Mouse (Mus musculus) brown adipose tissue, adult 24 weeks (tissue): ENCODE results near the gene 1110032A03Rik. TPM values are rescaled to one million over a fixed set of nuclear protein-coding genes. Genes with fewer than 3 reads are reported as not detected.

ENCODE experiments used
- H3K27ac ChIP-seq: fragments of 200-500 bp; replicated peaks from 2 replicates; pipeline ENCODE4 v1.5.1; 2012; ENCODE audit warnings: low read depth, mild to moderate bottlenecking, low read length
- H3K4me1 ChIP-seq: fragments of 200-500 bp; 2 replicates; pipeline ENCODE4 v1.6.1; 2012; ENCODE audit warnings: low read length, mixed read lengths; ENCODE audit not compliant: control insufficient read depth, insufficient read depth, insufficient read length
- H3K4me3 ChIP-seq: fragments of 200-500 bp; 2 replicates; pipeline ENCODE4 v1.5.1; 2012; ENCODE audit warnings: low read depth, mild to moderate bottlenecking, low read length, moderate library complexity; ENCODE audit not compliant: insufficient read depth
- polyA plus RNA-seq: library from polyadenylated mRNA; stranded (reverse); fragments of >200 nt; gene quantifications from 2 replicates; pipeline ENCODE4 v1.2.4, GENCODE M21; 2012; ENCODE audit not compliant: missing spikeins, insufficient read depth, insufficient read length

1110032A03Rik gene
- polyA plus RNA-seq, 1 experiment: 331 TPM

DNA sequence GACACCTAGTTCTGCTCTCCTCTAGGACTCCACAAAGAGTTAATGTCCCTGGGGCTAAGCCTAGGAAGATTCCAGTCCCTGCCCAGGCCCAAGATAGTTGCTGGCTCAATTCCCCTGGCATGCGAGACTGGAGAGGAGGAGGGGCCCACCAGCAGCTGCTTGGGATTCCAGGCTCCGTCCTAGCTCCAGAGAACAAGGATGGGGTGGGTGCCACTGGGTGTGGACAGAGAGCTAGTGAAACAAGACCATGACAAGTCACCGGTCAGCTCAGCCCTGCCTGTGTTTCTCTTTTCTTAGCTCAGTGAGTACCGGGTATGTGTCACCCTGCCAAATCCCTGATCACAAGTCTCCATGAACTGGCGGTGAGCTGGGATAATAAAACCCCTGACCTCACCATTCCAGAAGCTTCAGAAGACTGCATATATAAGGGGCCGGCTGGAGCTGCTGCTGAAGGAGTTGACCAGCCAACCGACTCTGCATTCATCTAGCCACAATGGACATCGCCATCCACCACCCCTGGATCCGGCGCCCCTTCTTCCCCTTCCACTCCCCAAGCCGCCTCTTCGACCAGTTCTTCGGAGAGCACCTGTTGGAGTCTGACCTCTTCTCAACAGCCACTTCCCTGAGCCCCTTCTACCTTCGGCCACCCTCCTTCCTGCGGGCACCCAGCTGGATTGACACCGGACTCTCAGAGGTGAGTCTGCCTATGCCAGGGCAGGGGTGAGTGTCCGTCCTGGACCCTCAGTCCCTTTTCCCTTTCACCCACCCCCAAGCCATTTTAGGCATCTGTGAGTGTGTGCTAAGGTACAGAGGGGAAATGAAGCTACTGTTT lies 22.3 kb downstream of the 1110032A03Rik start:
- no peaks in the 10 kb centered on the region for H3K4me1 ChIP-seq
- peak overlapping the region; percentile 45 for H3K27ac ChIP-seq
- H3K4me3 ChIP-seq: peak overlapping the region; percentile 53

DNA sequence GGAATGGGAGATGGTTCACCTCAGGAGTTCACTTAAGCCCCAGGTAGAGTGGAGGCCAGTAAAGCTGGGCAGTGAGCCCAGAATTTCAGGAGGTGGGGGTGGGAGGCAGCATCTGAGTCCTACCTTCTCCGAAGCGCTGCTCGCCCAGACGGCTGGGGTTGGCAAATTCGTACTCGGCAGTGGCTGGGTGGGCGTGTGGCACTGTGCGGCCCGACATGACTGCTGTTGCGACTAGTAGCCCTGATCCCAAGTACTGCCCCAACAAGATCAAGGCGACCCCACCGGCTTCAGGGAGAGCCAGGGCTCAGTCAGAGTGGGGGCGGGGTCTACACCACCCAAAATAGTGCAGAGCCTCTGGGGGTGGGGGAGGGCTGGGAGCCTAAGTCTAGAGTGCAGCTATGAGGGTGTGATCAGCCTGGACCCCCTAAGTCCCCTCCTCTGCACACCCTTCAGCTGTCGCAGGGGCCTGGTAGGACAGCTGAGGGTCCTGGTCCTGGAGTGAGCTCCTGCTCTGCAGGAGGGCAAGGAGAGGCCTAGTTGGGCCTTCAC lies 23.2 kb downstream of the 1110032A03Rik start, which contains the start of gene Hspb2:
TSS of gene Hspb2 (minus strand) at position 301 of the 549 bp plus-strand sequence.
- Histone ChIP-seq H3K27ac (peak within 1 kb of the TSS; percentile 45), H3K4me1 (no peaks in the 10 kb centered on the region), H3K4me3 (peak within 1 kb of the TSS; percentile 53)

GRCm38 (mm10) chr9:50751323-50751722 lies 24.0 kb downstream of the 1110032A03Rik start, which contains the start of gene Cryab:
Gene Cryab, plus strand, starts transcription at chr9:50751325.
- 0 out of 2 replicates have a peak within 1 kb of the TSS, but pooled peaks have one; percentile 26 for H3K27ac ChIP-seq
- peak within 1 kb of the TSS; percentile 27; the same call in 1 of the 2 replicates for H3K4me3 ChIP-seq

DNA sequence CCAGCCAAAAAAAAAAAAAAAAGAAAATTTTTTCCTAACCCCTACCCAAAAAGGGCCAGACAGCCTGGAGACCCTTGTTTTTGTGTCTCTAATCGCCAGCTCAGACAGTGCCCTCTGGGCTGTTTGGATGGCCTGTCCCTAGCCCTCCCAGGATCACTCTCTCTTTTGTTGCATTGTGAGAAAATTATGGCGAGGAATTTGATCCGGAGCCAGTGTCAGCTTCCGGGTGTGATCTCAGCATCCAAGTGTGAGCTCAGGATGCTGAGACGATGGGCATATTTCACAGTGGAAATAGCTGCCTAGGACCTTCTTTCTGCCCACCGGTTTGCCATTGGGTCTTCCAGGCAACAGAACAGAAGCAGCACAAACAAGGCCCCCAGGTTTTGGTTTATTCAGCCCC lies 24.6 kb downstream of the 1110032A03Rik start:
- no peak overlapping the region for H3K27ac ChIP-seq
- H3K4me3 ChIP-seq: no peak overlapping the region
- no peaks in the 10 kb centered on the region for H3K4me1 ChIP-seq

More at GRCm38 (mm10) chr9:50751323-50751722, 24.0 kb downstream of the 1110032A03Rik start, which contains the start of gene Cryab:
- no peaks in the 10 kb centered on the region for H3K4me1 ChIP-seq

- no peaks in the 10 kb centered on the region for H3K4me1 ChIP-seq
- peak within 1 kb of the TSS; percentile 52 for H3K4me3 ChIP-seq
- no peak within 1 kb of the TSS for H3K27ac ChIP-seq
Observed at GRCm38 (mm10) chr9:50746214-50746677, 29.1 kb downstream of the 1110032A03Rik start, which contains the start of gene 2310030G06Rik. Gene 2310030G06Rik, minus strand, starts transcription at chr9:50746536.

DNA sequence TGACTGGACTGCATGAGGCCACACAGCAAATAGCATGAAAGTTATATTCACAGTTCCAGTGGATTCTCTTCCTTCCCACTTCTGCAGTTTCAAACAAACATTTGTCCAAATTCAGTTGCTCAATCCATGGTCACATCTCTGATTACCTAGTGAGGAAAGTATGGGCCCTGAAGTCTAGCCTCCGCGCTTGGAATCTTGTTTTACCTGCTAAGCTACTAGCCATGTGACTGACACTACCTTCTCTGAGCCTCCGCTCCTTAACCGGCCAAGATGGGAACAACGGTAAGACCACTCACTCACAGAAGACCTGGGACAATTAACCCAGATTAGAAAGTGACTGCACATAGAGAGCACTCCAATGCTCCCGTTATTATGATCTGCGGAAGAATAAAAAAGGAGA lies 29.5 kb downstream of the 1110032A03Rik start:
- Histone ChIP-seq H3K4me1 (no peaks in the 10 kb centered on the region), H3K4me3 (peak overlapping the region; percentile 52), H3K27ac (no peak overlapping the region)

DNA sequence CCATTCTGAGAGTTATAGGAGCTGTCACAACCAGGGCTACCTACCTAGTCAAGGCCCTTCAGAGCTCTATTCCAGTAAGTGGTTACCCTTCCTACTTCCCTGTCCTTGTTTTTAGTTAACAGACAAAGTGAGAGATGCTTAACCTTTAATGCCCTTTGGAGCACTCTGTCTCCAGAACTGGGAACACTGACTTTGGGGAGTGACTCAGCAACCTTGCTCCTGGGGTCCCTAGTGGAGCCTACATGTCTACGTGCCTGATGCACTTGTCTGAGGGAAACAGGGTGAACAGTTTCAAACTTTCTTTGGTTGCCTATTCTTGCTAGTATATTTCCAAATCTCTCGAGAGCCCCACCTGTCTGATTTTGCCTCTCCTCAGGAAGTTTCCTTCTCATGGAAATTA lies 32.6 kb downstream of the 1110032A03Rik start:
- H3K27ac ChIP-seq: no peak overlapping the region
- H3K4me1 ChIP-seq: no peaks in the 10 kb centered on the region
- H3K4me3 ChIP-seq: no peak overlapping the region

DNA sequence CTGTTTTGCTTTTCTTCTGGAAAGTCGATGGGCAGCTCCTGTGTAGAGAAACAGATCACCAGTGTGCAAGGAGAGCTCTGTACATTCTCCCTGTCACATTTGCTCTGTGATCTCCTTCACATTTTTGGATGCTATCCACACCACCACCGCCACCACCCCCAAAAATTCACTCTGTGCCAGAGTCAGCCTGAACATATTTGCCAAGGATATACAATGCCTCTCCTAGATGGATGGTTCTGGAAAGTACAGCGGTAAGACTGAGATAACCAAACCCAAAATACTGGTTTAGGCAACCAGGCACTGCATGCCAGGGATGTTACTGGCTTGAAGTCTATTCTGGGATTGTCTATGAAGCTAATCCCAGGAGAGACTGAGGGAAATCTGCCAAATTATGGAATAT lies 33.1 kb downstream of the 1110032A03Rik start:
- Histone ChIP-seq H3K27ac (no peak overlapping the region), H3K4me1 (no peaks in the 10 kb centered on the region), H3K4me3 (no peak overlapping the region)

DNA sequence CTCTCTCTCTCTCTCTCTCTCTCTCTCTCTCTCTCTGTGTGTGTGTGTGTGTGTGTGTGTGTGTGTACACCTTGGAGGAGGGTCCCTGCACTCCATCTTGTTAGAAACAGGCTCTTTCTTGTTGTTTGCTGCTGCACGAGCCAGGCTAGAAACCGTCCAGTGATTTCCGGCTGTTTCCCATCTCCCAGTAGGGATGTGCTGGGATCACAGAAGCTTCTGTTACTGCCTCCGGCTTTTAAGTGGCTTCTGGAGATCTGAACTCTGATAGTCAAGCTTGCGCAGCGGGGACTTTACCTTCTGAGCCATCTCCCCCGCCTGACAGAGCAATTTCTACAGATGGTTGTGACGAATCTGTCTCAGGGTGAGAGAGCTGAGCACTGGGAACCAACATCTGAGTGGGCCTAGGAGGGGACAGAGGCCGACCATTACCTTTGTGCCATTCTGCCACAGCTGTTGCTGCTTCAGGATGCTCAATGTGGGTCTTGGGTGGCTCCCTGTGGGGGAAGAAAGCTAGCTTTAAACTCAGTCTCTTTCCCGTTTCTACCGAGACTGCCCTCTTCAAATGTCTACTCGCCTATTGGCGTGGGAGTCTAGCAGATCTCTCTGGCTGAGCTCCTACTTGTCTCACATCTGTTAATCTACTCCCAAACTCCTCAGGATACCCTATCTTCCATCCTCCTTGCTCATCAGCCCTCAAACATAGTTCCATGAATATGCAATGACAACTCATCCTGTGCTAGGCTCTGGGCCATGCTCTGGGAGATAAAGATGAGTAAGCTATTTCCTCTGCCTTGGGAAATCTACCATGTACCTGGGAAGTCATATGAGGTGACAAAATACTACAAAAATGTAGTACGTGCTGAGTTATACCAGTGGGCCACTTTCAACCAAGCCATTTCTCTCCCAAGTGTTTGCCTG lies 34.2 kb downstream of the 1110032A03Rik start:
- no peak overlapping the region for H3K4me3 ChIP-seq
- no peaks in the 10 kb centered on the region for H3K4me1 ChIP-seq
- no peak overlapping the region for H3K27ac ChIP-seq

DNA sequence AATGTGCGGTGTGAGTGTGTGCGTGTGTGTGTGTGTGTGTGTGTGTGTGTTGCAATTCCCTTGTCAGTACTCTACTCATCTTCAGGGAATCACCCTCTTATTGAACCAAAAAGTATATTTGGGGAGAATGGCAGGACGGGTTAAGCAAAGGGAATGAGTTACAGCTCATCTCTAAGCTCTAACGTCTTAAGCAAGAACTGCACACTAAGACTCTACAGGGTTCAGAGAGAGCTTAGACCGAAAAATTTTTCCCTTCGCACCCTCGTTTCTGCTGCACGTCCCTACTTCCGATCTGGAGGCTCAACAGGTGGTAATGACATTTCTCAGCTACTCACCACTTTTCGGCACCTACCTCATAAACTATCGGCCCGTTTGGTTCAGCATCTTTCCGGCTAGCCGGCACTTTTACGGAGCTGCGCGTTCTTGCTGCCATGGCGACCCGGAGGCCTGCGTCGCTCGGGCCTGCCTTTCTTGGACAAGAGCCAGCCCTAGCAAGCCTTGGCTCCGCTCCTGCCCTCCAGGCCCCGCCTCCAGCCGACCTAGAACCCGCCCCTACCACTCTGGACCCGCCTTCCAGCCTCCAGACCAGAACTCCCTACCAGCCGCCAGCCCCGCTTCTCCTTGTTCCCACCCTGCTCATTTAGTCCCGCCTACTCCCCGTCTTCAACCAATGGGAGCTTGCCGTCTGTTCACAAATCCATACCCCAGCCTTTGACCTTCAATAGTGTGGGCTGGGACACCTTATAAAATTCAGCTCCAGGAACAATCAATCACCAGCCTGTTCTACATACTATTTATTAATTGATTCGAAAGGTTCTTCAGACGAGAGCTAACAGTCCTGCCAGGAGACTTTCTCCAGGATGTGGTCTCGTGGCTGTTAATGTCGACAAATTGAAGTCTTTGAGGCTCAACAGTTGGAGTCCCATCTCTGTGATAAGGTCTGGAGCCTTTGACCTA lies 36.1 kb downstream of the 1110032A03Rik start, which contains the start of gene Dixdc1:
TSS of gene Dixdc1 (minus strand) at position 604 of the 957 bp plus-strand sequence.
- peak within 1 kb of the TSS; percentile 59; the same call in 1 of the 2 replicates for H3K27ac ChIP-seq
- no peaks in the 10 kb centered on the region for H3K4me1 ChIP-seq
- peak within 1 kb of the TSS; percentile 44 for H3K4me3 ChIP-seq

DNA sequence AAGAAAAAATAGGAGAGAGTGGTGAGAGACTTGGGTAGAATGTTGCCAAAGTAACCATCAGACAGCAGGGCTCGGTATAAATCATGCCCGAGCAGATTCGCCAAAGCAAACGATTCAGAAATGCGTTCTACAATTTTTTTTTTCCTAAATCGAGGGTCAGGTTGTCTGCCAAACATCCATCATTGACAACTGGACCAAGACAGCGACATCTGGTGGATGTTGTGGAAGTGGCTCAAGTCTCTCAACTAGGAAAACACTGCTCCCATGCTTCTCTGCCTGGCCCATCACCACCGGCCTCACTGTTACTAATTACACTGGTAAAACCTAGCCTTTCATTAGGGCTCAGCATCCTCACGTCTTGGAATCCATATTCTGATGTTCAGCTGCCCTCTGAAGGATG lies 40.3 kb downstream of the 1110032A03Rik start:
- Histone ChIP-seq H3K4me3 (no peak overlapping the region), H3K4me1 (no peaks in the 10 kb centered on the region), H3K27ac (no peak overlapping the region)

- H3K4me3 ChIP-seq: no peak overlapping the region
- no peaks in the 10 kb centered on the region; the same call in 1 of the 2 replicates for H3K4me1 ChIP-seq
Observed at GRCm38 (mm10) chr9:50732560-50732959, 42.8 kb downstream of the 1110032A03Rik start.

DNA sequence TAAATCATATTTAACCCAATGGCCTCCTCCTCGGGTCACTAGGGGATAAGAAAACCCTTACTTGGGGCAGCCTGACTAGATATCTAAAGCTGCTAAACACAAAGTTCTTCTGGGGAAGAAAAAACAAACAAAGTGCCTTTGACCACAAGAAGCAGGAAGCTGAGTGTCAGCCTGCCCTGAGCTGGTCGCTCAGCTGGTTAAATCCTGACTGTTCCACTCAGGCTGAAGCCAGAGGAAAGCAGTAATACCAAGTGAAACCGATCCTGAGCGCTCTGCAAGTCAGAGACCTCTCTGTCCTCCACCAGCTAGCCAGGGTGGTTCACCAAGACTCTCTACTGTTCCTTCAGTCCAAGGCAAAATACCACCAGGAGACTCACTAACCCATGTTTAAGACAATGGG lies 45.7 kb downstream of the 1110032A03Rik start:
- Histone ChIP-seq H3K4me3 (no peak overlapping the region), H3K27ac (no peak overlapping the region), H3K4me1 (no peaks in the 10 kb centered on the region; the same call in 1 of the 2 replicates)

More at GRCm38 (mm10) chr9:50732560-50732959, 42.8 kb downstream of the 1110032A03Rik start:
- no peak overlapping the region for H3K27ac ChIP-seq
